Mouse (Mus musculus): ENCODE measurements at regions not wholly inside any gene's neighbourhood (a gene's known extent, or its start where the extent isn't known, plus 50 kb on each side); places are given as distances from the start of the nearest gene placed in this dataset.

DNA sequence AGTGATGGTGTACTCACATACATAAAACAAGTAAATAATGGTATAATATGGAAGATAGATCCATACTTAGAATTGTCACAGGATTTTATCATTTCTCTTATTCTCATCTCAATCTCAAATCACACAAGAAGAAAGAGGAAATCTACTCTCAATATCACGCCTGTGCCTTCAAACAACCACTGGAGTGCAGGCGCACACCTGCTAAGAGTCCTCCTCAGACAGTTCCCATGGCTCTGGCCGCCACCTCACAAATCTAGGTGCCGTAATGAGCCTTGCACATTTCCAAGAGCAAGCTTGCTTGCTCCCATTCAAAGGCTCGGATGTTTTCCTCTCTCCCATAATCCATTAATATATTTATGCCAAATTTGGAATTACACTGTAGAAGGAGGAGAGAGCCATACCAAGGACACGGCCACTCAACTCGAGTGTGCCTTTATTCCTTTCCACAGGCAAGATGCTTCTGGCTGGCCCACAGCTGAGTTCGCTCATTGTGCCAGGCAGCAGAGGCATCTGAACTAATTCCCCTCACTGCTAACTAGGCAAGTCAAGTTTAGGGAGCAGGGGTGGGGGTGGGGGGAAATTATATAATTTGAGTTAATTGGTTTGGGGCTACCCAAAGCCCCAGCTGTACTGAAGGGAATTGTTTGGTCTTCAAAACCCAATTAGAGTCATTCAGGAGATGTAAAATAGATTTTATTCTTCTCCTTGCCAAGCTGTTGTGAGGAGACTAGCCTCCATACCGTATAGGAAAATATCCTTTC, 209.2 kb upstream of the Hes1 start:
- no peak overlapping the region for H3K27ac ChIP-seq (replicated peaks; ENCODE audit: low read depth, low read length)
- no peaks in the 10 kb centered on the region for H3K36me3 ChIP-seq (ENCODE audit: control insufficient read depth, insufficient read depth, low read length)
- no peak for DNase-seq (ENCODE audit: low spot score)
- 87% methylated on average over 9 of the region's 9 CpGs for WGBS
- no peak overlapping the region for H3K4me2 ChIP-seq (ENCODE audit: low read depth, low read length)
- ATAC-seq (ENCODE audit: low read depth) = no peak
- no peak overlapping the region for H3K4me3 ChIP-seq (ENCODE audit: low read depth, low read length)
- H3K27me3 ChIP-seq (replicated peaks; ENCODE audit: control insufficient read depth, insufficient read depth, low read length) = no peaks in the 10 kb centered on the region
- no peak overlapping the region for H3K9ac ChIP-seq (ENCODE audit: low read depth, low read length)
- H3K4me1 ChIP-seq (ENCODE audit: control insufficient read depth, insufficient read depth, low read length) = no peaks in the 10 kb centered on the region
- H3K9me3 ChIP-seq (ENCODE audit: control insufficient read depth, low read length) = no peaks in the 10 kb centered on the region

DNA sequence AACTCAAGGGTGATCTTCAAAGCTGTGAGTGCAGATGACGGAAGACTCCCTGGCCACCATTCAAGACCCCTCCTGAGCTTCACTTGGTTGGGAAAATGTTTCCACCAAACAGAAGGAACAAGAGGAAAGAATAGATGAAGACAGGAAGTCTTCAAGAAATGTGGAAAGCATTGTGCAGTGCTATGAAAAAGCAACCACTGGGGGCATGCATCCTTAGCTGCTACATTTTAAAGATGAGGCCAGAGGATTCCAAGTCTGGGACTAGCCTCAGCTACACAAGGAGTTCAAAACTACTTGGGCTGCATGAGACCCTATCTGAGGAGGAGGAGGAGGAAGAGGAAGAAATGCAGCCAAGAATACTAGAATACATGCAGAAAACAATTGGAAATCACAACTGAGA, 207.6 kb upstream of the Hes1 start:
- no peaks in the 10 kb centered on the region for H3K36me3 ChIP-seq (ENCODE audit: control insufficient read depth, insufficient read depth, low read length)
- H3K9me3 ChIP-seq (ENCODE audit: control insufficient read depth, low read length) = no peaks in the 10 kb centered on the region
- H3K4me3 ChIP-seq (ENCODE audit: low read depth, low read length) = no peak overlapping the region
- 96% methylated on average over 1 of the region's 1 CpGs for WGBS
- H3K4me2 ChIP-seq (ENCODE audit: low read depth, low read length) = no peak overlapping the region
- ATAC-seq (ENCODE audit: low read depth) = no peak
- H3K4me1 ChIP-seq (ENCODE audit: control insufficient read depth, insufficient read depth, low read length) = peaks cover 4% of the 10 kb centered on the region; the same call in 1 of the 2 replicates
- no peak overlapping the region for H3K27ac ChIP-seq (replicated peaks; ENCODE audit: low read depth, low read length)
- H3K27me3 ChIP-seq (replicated peaks; ENCODE audit: control insufficient read depth, insufficient read depth, low read length) = no peaks in the 10 kb centered on the region
- DNase-seq (ENCODE audit: low spot score) = no peak
- no peak overlapping the region for H3K9ac ChIP-seq (ENCODE audit: low read depth, low read length)

DNA sequence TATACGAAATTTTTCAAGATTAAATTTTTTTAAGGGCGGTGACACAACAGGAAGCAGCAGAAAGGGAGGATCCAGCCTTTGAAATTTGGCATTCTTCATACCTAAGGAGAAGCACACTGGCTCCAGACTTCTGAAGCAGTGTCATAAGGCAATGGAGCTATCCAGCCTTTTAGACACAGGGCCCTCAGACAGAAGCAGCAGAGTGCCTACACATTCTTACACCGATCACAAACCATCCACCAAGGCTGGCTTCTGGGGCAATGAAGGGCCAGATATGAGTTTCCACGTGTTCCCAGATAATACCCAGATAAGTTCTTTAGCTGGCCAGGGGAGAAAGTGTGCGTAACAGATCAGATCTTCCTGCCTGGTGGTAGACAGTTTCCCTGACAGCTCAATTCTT, 205.5 kb upstream of the Hes1 start:
- Histone ChIP-seq H3K9me3 (ENCODE audit: control insufficient read depth, low read length) (no peaks in the 10 kb centered on the region), H3K4me2 (ENCODE audit: low read depth, low read length) (no peak overlapping the region), H3K36me3 (ENCODE audit: control insufficient read depth, insufficient read depth, low read length) (no peaks in the 10 kb centered on the region), H3K27me3 (replicated peaks; ENCODE audit: control insufficient read depth, insufficient read depth, low read length) (no peaks in the 10 kb centered on the region), H3K9ac (ENCODE audit: low read depth, low read length) (no peak overlapping the region), H3K27ac (replicated peaks; ENCODE audit: low read depth, low read length) (no peak overlapping the region), H3K4me3 (ENCODE audit: low read depth, low read length) (no peak overlapping the region), H3K4me1 (ENCODE audit: control insufficient read depth, insufficient read depth, low read length) (peaks cover 4% of the 10 kb centered on the region; the same call in 1 of the 2 replicates)
- DNase-seq (ENCODE audit: low spot score) (no peak), ATAC-seq (ENCODE audit: low read depth) (no peak)
- WGBS = 75% methylated on average over 5 of the region's 5 CpGs

DNA sequence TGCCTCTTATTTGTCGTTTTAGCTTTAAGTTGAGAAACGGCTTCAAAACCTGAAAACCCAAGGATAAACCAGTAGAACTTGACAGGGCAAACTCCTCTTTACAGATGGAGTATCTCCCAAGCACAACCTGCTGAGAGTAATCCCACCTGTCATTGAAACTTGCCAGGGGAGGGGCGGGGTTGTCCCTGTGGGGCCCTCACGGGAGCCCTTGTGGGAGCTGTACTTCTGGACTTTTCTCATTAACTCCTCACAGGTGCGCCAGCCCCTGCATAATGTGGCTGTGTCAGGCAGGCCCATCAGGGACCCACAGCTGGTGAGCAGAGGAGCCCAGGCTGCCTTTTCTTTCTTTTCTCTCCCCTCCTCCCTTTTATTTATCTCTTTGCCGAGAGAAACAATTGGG, 203.9 kb upstream of the Hes1 start:
- Histone ChIP-seq H3K4me3 (ENCODE audit: low read depth, low read length) (no peak overlapping the region), H3K9ac (ENCODE audit: low read depth, low read length) (no peak overlapping the region), H3K36me3 (ENCODE audit: control insufficient read depth, insufficient read depth, low read length) (no peaks in the 10 kb centered on the region), H3K27ac (replicated peaks; ENCODE audit: low read depth, low read length) (no peak overlapping the region), H3K27me3 (replicated peaks; ENCODE audit: control insufficient read depth, insufficient read depth, low read length) (no peaks in the 10 kb centered on the region), H3K4me2 (ENCODE audit: low read depth, low read length) (no peak overlapping the region), H3K9me3 (ENCODE audit: control insufficient read depth, low read length) (no peaks in the 10 kb centered on the region), H3K4me1 (ENCODE audit: control insufficient read depth, insufficient read depth, low read length) (peaks cover 4% of the 10 kb centered on the region; the same call in 1 of the 2 replicates)
- DNase-seq (ENCODE audit: low spot score) (peak; percentile 68), ATAC-seq (ENCODE audit: low read depth) (peak; percentile 83)
- WGBS = 25% methylated on average over 6 of the region's 6 CpGs

DNA sequence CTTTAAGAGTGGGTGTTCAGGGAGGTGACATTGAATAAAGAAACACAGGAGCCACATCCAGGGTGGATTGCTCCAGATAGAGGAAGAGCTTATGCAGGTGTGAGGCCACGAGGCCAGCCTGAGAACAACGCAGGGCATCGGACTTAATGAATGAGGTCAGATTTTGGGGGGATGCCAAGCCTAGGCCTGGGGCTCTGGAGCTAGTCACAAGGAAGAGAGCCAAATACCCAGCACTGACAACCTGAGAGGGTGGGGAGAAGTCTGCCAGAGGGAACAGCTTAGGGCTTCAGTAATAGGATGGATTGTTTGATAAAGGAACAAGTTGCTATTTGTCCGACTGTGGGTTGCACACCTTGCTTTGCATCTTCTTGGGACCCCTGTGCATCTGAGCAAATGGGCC, 203.1 kb upstream of the Hes1 start:
- Histone ChIP-seq H3K27me3 (replicated peaks; ENCODE audit: control insufficient read depth, insufficient read depth, low read length) (no peaks in the 10 kb centered on the region), H3K4me3 (ENCODE audit: low read depth, low read length) (no peak overlapping the region), H3K4me2 (ENCODE audit: low read depth, low read length) (no peak overlapping the region), H3K9ac (ENCODE audit: low read depth, low read length) (no peak overlapping the region), H3K9me3 (ENCODE audit: control insufficient read depth, low read length) (no peaks in the 10 kb centered on the region), H3K4me1 (ENCODE audit: control insufficient read depth, insufficient read depth, low read length) (peaks cover 4% of the 10 kb centered on the region; the same call in 1 of the 2 replicates), H3K27ac (replicated peaks; ENCODE audit: low read depth, low read length) (no peak overlapping the region; the same call in 1 of the 2 replicates), H3K36me3 (ENCODE audit: control insufficient read depth, insufficient read depth, low read length) (no peaks in the 10 kb centered on the region)
- ATAC-seq (ENCODE audit: low read depth) = no peak
- 16% methylated on average over 4 of the region's 4 CpGs for WGBS
- DNase-seq (ENCODE audit: low spot score) = no peak

DNA sequence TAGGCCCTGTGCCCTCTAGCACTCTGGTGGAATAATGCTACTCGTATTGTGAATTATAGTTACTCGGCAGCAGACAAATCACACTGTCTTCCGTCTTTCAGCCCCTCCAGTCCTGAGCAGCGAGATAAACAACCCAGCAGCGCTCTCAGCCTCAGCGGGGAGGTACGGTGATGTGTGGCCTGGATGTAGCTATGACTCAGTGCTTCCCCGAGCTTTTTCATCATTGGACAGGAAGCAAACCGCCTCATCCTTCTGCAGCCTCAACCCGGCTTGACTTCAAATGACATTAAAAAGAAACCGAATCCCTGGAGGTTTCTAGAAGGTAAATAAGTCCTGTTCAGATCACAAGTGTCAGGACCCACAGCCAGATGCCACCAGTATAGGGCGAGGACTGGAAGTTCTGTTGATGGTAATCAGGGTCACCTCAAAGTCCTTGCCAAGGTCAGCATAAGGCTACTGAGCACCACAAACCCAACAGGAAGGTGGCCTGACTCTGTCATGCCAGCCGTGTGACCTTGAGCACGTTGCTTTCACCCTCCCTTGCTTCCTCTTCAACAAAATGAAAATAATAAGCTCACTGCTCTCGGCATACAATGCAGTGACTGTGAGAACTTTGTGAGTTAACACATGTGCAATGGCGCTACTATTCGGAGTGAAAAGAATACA, 199.0 kb upstream of the Hes1 start:
- H3K27ac ChIP-seq (replicated peaks; ENCODE audit: low read depth, low read length) = no peak overlapping the region
- WGBS = 74% methylated on average over 17 of the region's 17 CpGs
- no peaks in the 10 kb centered on the region for H3K9me3 ChIP-seq (ENCODE audit: control insufficient read depth, low read length)
- no peaks in the 10 kb centered on the region for H3K36me3 ChIP-seq (ENCODE audit: control insufficient read depth, insufficient read depth, low read length)
- no peak overlapping the region for H3K9ac ChIP-seq (ENCODE audit: low read depth, low read length)
- ATAC-seq (ENCODE audit: low read depth) = no peak
- DNase-seq (ENCODE audit: low spot score) = no peak
- no peak overlapping the region for H3K4me3 ChIP-seq (ENCODE audit: low read depth, low read length)
- peaks cover 4% of the 10 kb centered on the region; the same call in 1 of the 2 replicates for H3K4me1 ChIP-seq (ENCODE audit: control insufficient read depth, insufficient read depth, low read length)
- no peaks in the 10 kb centered on the region for H3K27me3 ChIP-seq (replicated peaks; ENCODE audit: control insufficient read depth, insufficient read depth, low read length)
- H3K4me2 ChIP-seq (ENCODE audit: low read depth, low read length) = no peak overlapping the region

DNA sequence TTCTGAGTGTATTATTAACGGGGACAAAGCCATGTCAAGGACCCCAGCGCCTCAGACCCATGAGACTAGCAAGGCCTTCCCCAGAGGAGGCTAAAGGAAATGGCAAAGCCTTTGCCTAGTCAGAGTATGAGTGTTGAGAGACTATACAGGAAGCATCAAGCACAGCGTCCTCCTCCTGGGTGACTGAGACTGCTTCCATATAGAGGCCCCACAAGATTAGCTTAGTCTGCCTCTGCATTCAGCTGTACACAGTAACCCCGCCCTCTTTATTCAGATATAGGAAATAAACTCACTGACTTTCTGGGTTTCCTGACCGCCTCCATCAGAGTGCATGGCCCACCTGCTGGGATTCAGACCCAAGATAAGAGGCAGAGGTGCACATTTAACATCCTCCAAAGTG, 192.8 kb upstream of the Hes1 start:
- H3K9me3 ChIP-seq (ENCODE audit: control insufficient read depth, low read length) = no peaks in the 10 kb centered on the region
- ATAC-seq (ENCODE audit: low read depth) = no peak
- WGBS = 78% methylated on average over 5 of the region's 5 CpGs

DNA sequence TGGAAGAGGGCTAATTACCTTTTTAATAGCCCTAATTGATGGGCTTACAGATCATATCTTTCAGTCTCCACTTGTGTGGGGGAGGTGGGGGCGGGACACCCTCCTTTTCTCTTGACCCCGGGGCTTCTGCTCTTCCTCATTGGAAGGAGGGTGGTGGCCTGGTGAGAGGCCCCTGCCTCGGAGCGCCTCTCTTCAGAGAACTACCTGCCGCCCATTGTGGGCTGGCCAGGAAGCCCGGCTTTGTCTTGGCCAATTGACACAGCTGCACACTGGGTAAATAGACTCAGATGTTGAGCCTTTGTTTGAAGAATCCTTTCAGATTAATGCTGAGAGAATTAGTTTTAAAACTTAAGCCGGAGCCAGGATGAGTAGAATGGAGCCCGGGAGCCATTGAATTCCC, 188.0 kb upstream of the Hes1 start:
- DNase-seq (ENCODE audit: low spot score) (no peak), ATAC-seq (ENCODE audit: low read depth) (0 out of 2 replicates have a peak, but pooled peaks have one; percentile 37)
- Histone ChIP-seq H3K9ac (ENCODE audit: low read depth, low read length) (no peak overlapping the region), H3K9me3 (ENCODE audit: control insufficient read depth, low read length) (no peaks in the 10 kb centered on the region), H3K4me2 (ENCODE audit: low read depth, low read length) (no peak overlapping the region), H3K27me3 (replicated peaks; ENCODE audit: control insufficient read depth, insufficient read depth, low read length) (no peaks in the 10 kb centered on the region), H3K36me3 (ENCODE audit: control insufficient read depth, insufficient read depth, low read length) (no peaks in the 10 kb centered on the region), H3K27ac (replicated peaks; ENCODE audit: low read depth, low read length) (no peak overlapping the region), H3K4me1 (ENCODE audit: control insufficient read depth, insufficient read depth, low read length) (peaks cover 9% of the 10 kb centered on the region), H3K4me3 (ENCODE audit: low read depth, low read length) (no peak overlapping the region)
- 27% methylated on average over 8 of the region's 8 CpGs for WGBS

More for the DNA sequence above, 192.8 kb upstream of the Hes1 start:
- Histone ChIP-seq H3K4me1 (ENCODE audit: control insufficient read depth, insufficient read depth, low read length) (no peaks in the 10 kb centered on the region), H3K4me2 (ENCODE audit: low read depth, low read length) (no peak overlapping the region), H3K9ac (ENCODE audit: low read depth, low read length) (no peak overlapping the region), H3K27me3 (replicated peaks; ENCODE audit: control insufficient read depth, insufficient read depth, low read length) (no peaks in the 10 kb centered on the region), H3K27ac (replicated peaks; ENCODE audit: low read depth, low read length) (no peak overlapping the region), H3K4me3 (ENCODE audit: low read depth, low read length) (no peak overlapping the region), H3K36me3 (ENCODE audit: control insufficient read depth, insufficient read depth, low read length) (no peaks in the 10 kb centered on the region)
- DNase-seq (ENCODE audit: low spot score) = no peak

All from embryonic facial prominence, embryonic 14.5 days (tissue).